Comparison of ENCODE assay signal across 18 mouse cellular contexts in the genomic region with DNA sequence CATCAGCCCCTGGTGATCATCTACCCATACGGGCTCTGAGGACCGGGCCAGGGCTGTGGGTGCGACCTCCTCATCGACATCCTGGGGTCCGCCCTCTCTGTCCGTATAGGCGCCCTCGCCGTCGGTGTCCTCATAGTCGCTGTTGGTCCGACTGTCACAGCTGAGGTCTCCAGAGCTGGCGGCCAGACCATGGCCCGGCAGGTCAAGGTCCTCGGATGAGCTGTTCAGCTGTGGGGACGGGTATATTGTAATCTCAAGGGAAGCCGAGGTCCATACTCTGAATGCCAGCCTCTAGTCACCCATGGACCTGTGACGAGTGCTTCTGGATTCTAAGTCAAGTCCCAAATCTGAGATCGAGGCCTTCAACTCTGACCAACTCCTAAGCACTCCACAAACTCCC.
"Had no signal": no experiment of that assay in that cellular context is flagged by ENCODE, and none has a peak within 500 bp of the region (broad histone marks: within the 10 kb centered on the region; RNA-seq: fewer than 3 reads in every experiment).

No protein-coding gene starts in this region.

- ATAC-seq: midbrain, embryonic 16.5 days had no signal

- H3K27ac ChIP-seq: midbrain, embryonic 10.5 days; midbrain, embryonic 12.5 days; neural tube, embryonic 13.5 days; neural tube, embryonic 15.5 days had no signal

- H3K27me3 ChIP-seq: midbrain, embryonic 12.5 days; neural tube, embryonic 13.5 days had no signal

- DNase-seq: lung, embryonic 14.5 days; lung, postnatal 10 days; lung, postnatal 4 days; midbrain, embryonic 14.5 days; retina, postnatal 1 day; right cerebral cortex, adult 18-20 months; right cerebral cortex, postnatal 25 days; right cerebral cortex, postnatal 4 days; spleen, adult 18-20 months; thymus, adult 18-20 months; thymus, postnatal 14 days; thymus, postnatal 36 days had no signal

- H3K9me3 ChIP-seq: midbrain, embryonic 10.5 days; midbrain, embryonic 12.5 days; neural tube, embryonic 13.5 days; neural tube, embryonic 15.5 days had no signal

- H3K9ac ChIP-seq: lung, embryonic 14.5 days; midbrain, embryonic 12.5 days; neural tube, embryonic 13.5 days; neural tube, embryonic 15.5 days had no signal

- H3K4me3 ChIP-seq: midbrain, embryonic 10.5 days; midbrain, embryonic 12.5 days; myocyte; neural tube, embryonic 13.5 days; neural tube, embryonic 15.5 days had no signal

- H3K4me2 ChIP-seq: lung, embryonic 14.5 days; midbrain, embryonic 12.5 days; neural tube, embryonic 13.5 days; neural tube, embryonic 15.5 days had no signal
